Mouse (Mus musculus): ENCODE measurements around the gene Ptpn20. TPM values are rescaled to one million over a fixed set of nuclear protein-coding genes. Genes with fewer than 3 reads are reported as not detected.

Gene Ptpn20
- polyA plus RNA-seq, 1 experiment = not detected

DNA sequence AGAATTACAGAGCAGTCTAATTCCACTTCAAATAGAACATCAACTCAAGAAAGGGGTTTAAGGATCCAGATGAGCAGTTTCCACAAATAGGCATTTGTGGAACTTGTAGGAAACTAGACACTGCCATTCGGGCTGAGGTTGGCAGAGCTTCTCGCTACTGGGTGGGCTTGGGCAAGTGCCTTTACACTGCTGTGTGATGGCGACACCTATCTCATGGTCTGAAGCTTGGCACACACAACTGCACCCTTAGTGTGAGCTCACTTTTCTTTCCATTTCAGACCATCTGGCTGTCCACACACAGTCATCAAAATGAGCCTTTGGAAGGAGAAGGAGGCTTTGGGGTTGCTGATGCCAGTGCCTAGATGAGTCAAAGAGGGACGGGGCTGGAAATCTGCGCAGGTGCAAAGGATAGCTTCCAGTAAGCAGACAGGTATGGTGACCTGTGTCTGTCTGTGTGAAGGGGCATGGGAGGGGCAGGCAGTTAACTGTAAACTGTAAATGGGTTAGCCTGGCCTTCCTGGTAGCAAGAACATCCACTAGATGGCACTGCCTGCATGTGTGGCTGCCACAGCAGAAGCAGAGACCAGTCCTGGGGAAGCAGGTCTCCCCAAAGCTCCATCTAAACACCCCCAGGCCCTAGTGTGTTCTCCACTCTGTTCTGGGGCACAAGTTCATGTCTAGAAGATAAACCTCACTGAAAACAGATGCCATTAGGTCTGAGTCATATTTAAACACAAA is 84.5 kb downstream of the Ptpn20 start:
- TF ChIP-seq POLR2A (IDR thresholded peaks at IDR 0.05; ENCODE audit: low read depth, low read length) (no peak), CTCF (IDR thresholded peaks at IDR 0.05; ENCODE audit: extremely low read depth, insufficient read length, insufficient replicate concordance, low read depth, low read length) (peak; percentile 32; the same call in 1 of the 2 replicates)
- H3K4me1 ChIP-seq (ENCODE audit: control insufficient read depth, insufficient read depth, insufficient read length, low read length) = no peaks in the 10 kb centered on the region
- H3K36me3 ChIP-seq (ENCODE audit: control insufficient read depth, insufficient read depth, low read length) = no peaks in the 10 kb centered on the region
- H3K27ac ChIP-seq (ENCODE audit: insufficient read depth, low read depth, low read length) = no peak overlapping the region
- H3K27me3 ChIP-seq (ENCODE audit: control insufficient read depth, insufficient read depth, low read length) = no peaks in the 10 kb centered on the region
- no peak overlapping the region for H3K4me3 ChIP-seq (ENCODE audit: low read depth, low read length)
- 70% methylated on average over 5 of the region's 5 CpGs for WGBS

- H3K27me3 ChIP-seq (ENCODE audit: control insufficient read depth, insufficient read depth, low read length) = no peaks in the 10 kb centered on the region
- WGBS = 92% methylated on average over 6 of the region's 6 CpGs
- H3K36me3 ChIP-seq (ENCODE audit: control insufficient read depth, insufficient read depth, low read length) = no peaks in the 10 kb centered on the region
- no peak overlapping the region for H3K27ac ChIP-seq (ENCODE audit: insufficient read depth, low read depth, low read length)
- no peak for TF ChIP-seq POLR2A (IDR thresholded peaks at IDR 0.05; ENCODE audit: low read depth, low read length)
- no peak for TF ChIP-seq CTCF (IDR thresholded peaks at IDR 0.05; ENCODE audit: extremely low read depth, insufficient read length, insufficient replicate concordance, low read depth, low read length)
- no peak overlapping the region for H3K4me3 ChIP-seq (ENCODE audit: low read depth, low read length)
- no peaks in the 10 kb centered on the region for H3K4me1 ChIP-seq (ENCODE audit: control insufficient read depth, insufficient read depth, insufficient read length, low read length)
These were observed 89.0 kb downstream of the Ptpn20 start for GRCm38 (mm10) chr14:33677996-33678395.

GRCm38 (mm10) chr14:33678740-33679139 is 89.7 kb downstream of the Ptpn20 start:
- no peak overlapping the region for H3K27ac ChIP-seq (ENCODE audit: insufficient read depth, low read depth, low read length)
- WGBS = 83% methylated on average over 3 of the region's 3 CpGs
- no peaks in the 10 kb centered on the region for H3K4me1 ChIP-seq (ENCODE audit: control insufficient read depth, insufficient read depth, insufficient read length, low read length)
- no peaks in the 10 kb centered on the region for H3K27me3 ChIP-seq (ENCODE audit: control insufficient read depth, insufficient read depth, low read length)
- H3K36me3 ChIP-seq (ENCODE audit: control insufficient read depth, insufficient read depth, low read length) = no peaks in the 10 kb centered on the region
- TF ChIP-seq CTCF (IDR thresholded peaks at IDR 0.05; ENCODE audit: extremely low read depth, insufficient read length, insufficient replicate concordance, low read depth, low read length) (no peak), POLR2A (IDR thresholded peaks at IDR 0.05; ENCODE audit: low read depth, low read length) (no peak)
- no peak overlapping the region for H3K4me3 ChIP-seq (ENCODE audit: low read depth, low read length)

- no peak for TF ChIP-seq POLR2A (IDR thresholded peaks at IDR 0.05; ENCODE audit: low read depth, low read length)
- TF ChIP-seq CTCF (IDR thresholded peaks at IDR 0.05; ENCODE audit: extremely low read depth, insufficient read length, insufficient replicate concordance, low read depth, low read length) = no peak
- Histone ChIP-seq H3K4me1 (ENCODE audit: control insufficient read depth, insufficient read depth, insufficient read length, low read length) (no peaks in the 10 kb centered on the region), H3K27ac (ENCODE audit: insufficient read depth, low read depth, low read length) (no peak overlapping the region), H3K4me3 (ENCODE audit: low read depth, low read length) (no peak overlapping the region), H3K36me3 (ENCODE audit: control insufficient read depth, insufficient read depth, low read length) (no peaks in the 10 kb centered on the region), H3K27me3 (ENCODE audit: control insufficient read depth, insufficient read depth, low read length) (no peaks in the 10 kb centered on the region)
- WGBS = 90% methylated on average over 6 of the region's 6 CpGs
These were observed 91.6 kb downstream of the Ptpn20 start for GRCm38 (mm10) chr14:33680621-33681020.

DNA sequence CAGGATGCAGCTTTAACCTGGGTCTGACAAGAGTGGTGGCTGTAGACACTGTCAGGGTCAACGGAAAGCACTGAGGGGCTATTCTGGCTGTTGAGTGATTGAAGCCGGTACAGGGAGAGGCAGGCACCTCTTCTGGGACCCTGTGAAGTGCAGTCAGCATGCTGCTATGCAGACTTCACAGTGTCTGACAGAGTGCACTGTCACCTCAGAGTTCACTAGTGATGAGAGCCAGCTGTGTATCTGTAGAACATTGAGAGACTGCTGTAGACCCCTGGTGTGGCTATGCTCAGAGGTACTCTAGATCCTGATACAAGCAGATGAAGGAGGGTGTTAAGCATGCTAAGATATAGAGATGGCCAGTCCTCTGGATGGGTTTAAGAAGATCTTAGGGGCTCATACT is 93.8 kb downstream of the Ptpn20 start:
- Histone ChIP-seq H3K36me3 (ENCODE audit: control insufficient read depth, insufficient read depth, low read length) (no peaks in the 10 kb centered on the region), H3K4me1 (ENCODE audit: control insufficient read depth, insufficient read depth, insufficient read length, low read length) (no peaks in the 10 kb centered on the region), H3K27me3 (ENCODE audit: control insufficient read depth, insufficient read depth, low read length) (no peaks in the 10 kb centered on the region), H3K4me3 (ENCODE audit: low read depth, low read length) (no peak overlapping the region), H3K27ac (ENCODE audit: insufficient read depth, low read depth, low read length) (no peak overlapping the region)
- TF ChIP-seq CTCF (IDR thresholded peaks at IDR 0.05; ENCODE audit: extremely low read depth, insufficient read length, insufficient replicate concordance, low read depth, low read length) (no peak), POLR2A (IDR thresholded peaks at IDR 0.05; ENCODE audit: low read depth, low read length) (no peak)
- WGBS = 94% methylated on average over 2 of the region's 2 CpGs

GRCm38 (mm10) chr14:33683701-33684100 is 94.7 kb downstream of the Ptpn20 start:
- Histone ChIP-seq H3K27ac (ENCODE audit: insufficient read depth, low read depth, low read length) (no peak overlapping the region), H3K27me3 (ENCODE audit: control insufficient read depth, insufficient read depth, low read length) (no peaks in the 10 kb centered on the region), H3K4me1 (ENCODE audit: control insufficient read depth, insufficient read depth, insufficient read length, low read length) (no peaks in the 10 kb centered on the region), H3K36me3 (ENCODE audit: control insufficient read depth, insufficient read depth, low read length) (no peaks in the 10 kb centered on the region), H3K4me3 (ENCODE audit: low read depth, low read length) (no peak overlapping the region)
- 44% methylated on average over 13 of the region's 13 CpGs for WGBS
- TF ChIP-seq CTCF (IDR thresholded peaks at IDR 0.05; ENCODE audit: extremely low read depth, insufficient read length, insufficient replicate concordance, low read depth, low read length) (no peak), POLR2A (IDR thresholded peaks at IDR 0.05; ENCODE audit: low read depth, low read length) (no peak)

DNA sequence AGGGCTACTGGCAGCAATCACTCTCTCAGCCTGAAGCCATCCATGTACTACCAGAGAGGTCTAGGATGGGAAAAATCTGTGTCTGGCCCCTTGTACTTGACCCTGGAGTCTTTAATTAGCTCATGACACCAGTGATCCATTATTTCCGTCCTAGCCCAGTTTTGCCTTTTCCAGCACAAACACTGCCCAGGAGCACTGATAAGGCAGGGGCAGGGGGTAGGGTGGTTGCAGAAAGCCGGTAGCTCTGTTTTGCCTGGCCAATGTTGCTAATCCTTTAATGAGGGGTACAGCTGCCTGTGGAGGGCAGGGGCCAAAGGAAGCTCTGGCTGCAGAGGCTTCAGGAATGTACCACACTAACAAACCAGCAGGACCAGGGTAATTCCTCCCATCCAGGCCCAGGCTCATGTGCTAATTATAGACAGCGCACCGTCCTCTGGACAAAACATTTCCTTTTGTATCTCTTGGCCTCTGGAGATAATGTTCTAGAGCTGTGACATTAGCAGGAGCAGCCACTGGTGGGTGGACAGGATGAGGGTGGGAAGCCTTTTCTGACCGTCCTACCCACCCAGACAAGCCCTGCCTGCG is 98.5 kb downstream of the Ptpn20 start:
- Histone ChIP-seq H3K4me3 (ENCODE audit: low read depth, low read length) (no peak overlapping the region), H3K27me3 (ENCODE audit: control insufficient read depth, insufficient read depth, low read length) (no peaks in the 10 kb centered on the region), H3K27ac (ENCODE audit: insufficient read depth, low read depth, low read length) (no peak overlapping the region), H3K36me3 (ENCODE audit: control insufficient read depth, insufficient read depth, low read length) (no peaks in the 10 kb centered on the region), H3K4me1 (ENCODE audit: control insufficient read depth, insufficient read depth, insufficient read length, low read length) (no peaks in the 10 kb centered on the region)
- WGBS = 37% methylated on average over 6 of the region's 6 CpGs
- TF ChIP-seq POLR2A (IDR thresholded peaks at IDR 0.05; ENCODE audit: low read depth, low read length) (no peak), CTCF (IDR thresholded peaks at IDR 0.05; ENCODE audit: extremely low read depth, insufficient read length, insufficient replicate concordance, low read depth, low read length) (no peak)

Data from small intestine, adult 2 months (tissue).